Mouse (Mus musculus): ENCODE data around the gene Ankrd13a.

GRCm38 (mm10) chr5:114829740-114830139 is 55.3 kb downstream of the Ankrd13a start:
- TF ChIP-seq GATA1 (IDR thresholded peaks at IDR 0.05; ENCODE audit: borderline replicate concordance, low read length) = no peak
- no peak for TF ChIP-seq FLI1 (IDR thresholded peaks at IDR 0.05; ENCODE audit: low read length)
